Mouse (Mus musculus) spleen, adult 2 months (tissue): ENCODE results near the gene Cryba2.

Source experiments
- CTCF ChIP-seq: fragments of 200-500 bp; IDR thresholded peaks from 2 replicates; pipeline ENCODE4 v1.5.1; 2011; ENCODE audit warnings: mild to moderate bottlenecking, inconsistent platforms; ENCODE audit not compliant: insufficient read depth, insufficient read length, insufficient replicate concordance; ENCODE audit errors: extremely low read depth
- POLR2A ChIP-seq: fragments of 200-500 bp; IDR thresholded peaks from 2 replicates; pipeline ENCODE4 v1.6.1; 2011; ENCODE audit warnings: low read depth, low read length, inconsistent platforms

DNA sequence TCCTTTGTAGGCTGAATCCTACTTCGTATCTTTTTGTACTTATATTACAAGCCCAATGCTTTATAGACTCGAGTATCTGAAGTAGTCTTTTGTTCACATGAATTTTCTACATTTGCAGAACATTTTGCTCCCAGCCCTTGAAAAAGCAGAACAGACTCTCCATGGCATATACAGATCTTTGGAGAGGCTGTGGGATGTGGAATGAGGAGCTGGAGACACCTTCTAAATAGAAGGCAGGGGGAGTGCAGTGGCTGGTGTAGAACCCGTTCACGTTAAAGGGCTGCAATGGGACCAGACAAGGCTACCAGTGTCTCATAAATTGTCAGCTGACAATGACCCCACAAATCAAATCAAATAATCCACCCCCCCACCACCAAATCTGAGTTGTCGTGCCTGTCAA is 44.0 kb downstream of the Cryba2 start:
- TF ChIP-seq POLR2A = no peak
- TF ChIP-seq CTCF = no peak
